Mouse (Mus musculus) midbrain, embryonic 10.5 days (tissue): Measurements from ENCODE around the gene Crk. TPM values are rescaled to one million over a fixed set of nuclear protein-coding genes. Genes with fewer than 3 reads are reported as not detected.
A peak's percentile ranks its signal among the peaks of the same experiment; 100 is the strongest.
"Not testable (repeated sequence)": the region's sequence is repeated elsewhere in the genome, so short reads cannot be mapped to it uniquely, and the experiment has no call there.

Experiments used
- DNase-seq: peaks from one replicate; pipeline ENCODE4 v3.0.0-alpha.2; 2017; ENCODE audit warnings: low spot score
- H3K27ac ChIP-seq: fragments of 300-500 bp; sonication (generic); replicated peaks from 2 replicates; pipeline ENCODE4 v1.5.1; 2016; ENCODE audit warnings: mild to moderate bottlenecking
- H3K27me3 ChIP-seq: fragments of 300-500 bp; sonication (generic); 2 replicates; pipeline ENCODE4 v1.6.1; 2016; ENCODE audit warnings: low read depth, mild to moderate bottlenecking; ENCODE audit not compliant: poor library complexity, severe bottlenecking
- H3K36me3 ChIP-seq: fragments of 300-500 bp; sonication (generic); 2 replicates; pipeline ENCODE4 v1.6.1; 2016; ENCODE audit warnings: mild to moderate bottlenecking, moderate library complexity
- H3K4me1 ChIP-seq: fragments of 300-500 bp; sonication (generic); 2 replicates; pipeline ENCODE4 v1.6.1; 2016
- H3K4me3 ChIP-seq: fragments of 300-500 bp; sonication (generic); 2 replicates; pipeline ENCODE4 v1.5.1; 2016; ENCODE audit warnings: mild to moderate bottlenecking, moderate library complexity
- H3K9me3 ChIP-seq: fragments of 300-500 bp; sonication (generic); replicated peaks from 2 replicates; pipeline ENCODE4 v1.6.1; 2016; ENCODE audit warnings: mild to moderate bottlenecking
- whole genome bisulfite sequencing: fragments of 180-500 bp; shearing (Covaris S2); methylation state at CpG from one replicate; pipeline ENCODE4 v1.1.7; 2016; 5-methylcytosine and 5-hydroxymethylcytosine counted together
- polyA plus RNA-seq: library from polyadenylated mRNA; unstranded; fragments of >200 nt; fragmentation: Nextera tagmentation; extraction: Ambion mirVana; gene quantifications from 2 replicates; pipeline ENCODE4 v1.2.1, GENCODE M21; 2016

Gene Crk
- polyA plus RNA-seq, 1 experiment from 2014 or later = 133 TPM

- no peaks in the 10 kb centered on the region for H3K4me1 ChIP-seq
- no peak for DNase-seq
- no peak overlapping the region for H3K4me3 ChIP-seq
- H3K9me3 ChIP-seq = no peaks in the 10 kb centered on the region
- peaks cover 89% of the 10 kb centered on the region for H3K36me3 ChIP-seq
- H3K27me3 ChIP-seq = no peaks in the 10 kb centered on the region
- no peak overlapping the region for H3K27ac ChIP-seq
- 92% methylated on average over 2 of the region's 2 CpGs for WGBS
These were observed 24.7 kb downstream of the Crk start for GRCm38 (mm10) chr11:75703748-75704147.

- H3K27ac ChIP-seq = no peak overlapping the region
- WGBS = 90% methylated on average over 1 of the region's 1 CpGs
- H3K27me3 ChIP-seq = no peaks in the 10 kb centered on the region
- no peak overlapping the region for H3K4me3 ChIP-seq
- DNase-seq = no peak
- peaks cover 4% of the 10 kb centered on the region for H3K4me1 ChIP-seq
- H3K9me3 ChIP-seq = no peaks in the 10 kb centered on the region; the same call in 1 of the 2 replicates
- H3K36me3 ChIP-seq = no peaks in the 10 kb centered on the region
These were observed 34.9 kb downstream of the Crk start for GRCm38 (mm10) chr11:75713949-75714348.

- no peaks in the 10 kb centered on the region; the same call in 1 of the 2 replicates for H3K9me3 ChIP-seq
- WGBS = 12% methylated on average over 12 of the region's 12 CpGs
- H3K4me1 ChIP-seq = peaks cover 4% of the 10 kb centered on the region
- no peaks in the 10 kb centered on the region for H3K36me3 ChIP-seq
- no peak overlapping the region for H3K4me3 ChIP-seq
- H3K27ac ChIP-seq = no peak overlapping the region
- H3K27me3 ChIP-seq = no peaks in the 10 kb centered on the region
- DNase-seq = no peak
These were observed 36.5 kb downstream of the Crk start for GRCm38 (mm10) chr11:75715556-75715955.

- Histone ChIP-seq H3K9me3 (peaks cover 5% of the 10 kb centered on the region; the same call in 1 of the 2 replicates), H3K27ac (no peak overlapping the region), H3K4me3 (no peak overlapping the region), H3K36me3 (no peaks in the 10 kb centered on the region; the same call in 1 of the 2 replicates), H3K4me1 (peaks cover 4% of the 10 kb centered on the region), H3K27me3 (no peaks in the 10 kb centered on the region)
- WGBS = 87% methylated on average over 8 of the region's 8 CpGs
- DNase-seq = no peak
These were observed 37.7 kb downstream of the Crk start for GRCm38 (mm10) chr11:75716661-75717325.

GRCm38 (mm10) chr11:75722339-75722738 lies 43.3 kb downstream of the Crk start:
- DNase-seq = no peak
- no peaks in the 10 kb centered on the region for H3K4me1 ChIP-seq
- no peak overlapping the region for H3K4me3 ChIP-seq
- 67% methylated on average over 4 of the region's 4 CpGs for WGBS
- no peak overlapping the region for H3K27ac ChIP-seq
- H3K9me3 ChIP-seq = peaks cover 5% of the 10 kb centered on the region; the same call in 1 of the 2 replicates
- H3K27me3 ChIP-seq = no peaks in the 10 kb centered on the region
- no peaks in the 10 kb centered on the region; the same call in 1 of the 2 replicates for H3K36me3 ChIP-seq

GRCm38 (mm10) chr11:75727168-75727567 lies 48.1 kb downstream of the Crk start:
- Histone ChIP-seq H3K4me1 (peaks cover 14% of the 10 kb centered on the region), H3K27ac (no peak overlapping the region), H3K4me3 (no peak overlapping the region), H3K9me3 (no peaks in the 10 kb centered on the region), H3K36me3 (no peaks in the 10 kb centered on the region), H3K27me3 (no peaks in the 10 kb centered on the region; the same call in 1 of the 2 replicates)
- WGBS = 74% methylated on average over 2 of the region's 2 CpGs
- no peak for DNase-seq

GRCm38 (mm10) chr11:75727659-75728058 lies 48.6 kb downstream of the Crk start:
- not testable (repeated sequence) for H3K4me3 ChIP-seq, H3K27ac ChIP-seq, H3K9me3 ChIP-seq, H3K36me3 ChIP-seq, H3K27me3 ChIP-seq, DNase-seq
- WGBS = 91% methylated on average over 6 of the region's 6 CpGs
- peaks cover 18% of the 10 kb centered on the region for H3K4me1 ChIP-seq

GRCm38 (mm10) chr11:75732434-75733226 lies 53.6 kb downstream of the Crk start, which contains the start of gene Ywhae:
TSS of gene Ywhae (plus strand) at chr11:75732869.
- peaks cover 44% of the 10 kb centered on the region for H3K4me1 ChIP-seq
- peak; percentile 99 for DNase-seq
- peaks cover 18% of the 10 kb centered on the region for H3K36me3 ChIP-seq
- peak within 1 kb of the TSS; percentile 98 for H3K4me3 ChIP-seq
- under 1% methylated on average over 73 of the region's 76 CpGs for WGBS
- H3K27ac ChIP-seq = peak within 1 kb of the TSS; percentile 100
- H3K27me3 ChIP-seq = no peaks in the 10 kb centered on the region; the same call in 1 of the 2 replicates
- H3K9me3 ChIP-seq = no peaks in the 10 kb centered on the region

- Histone ChIP-seq H3K9me3 (no peaks in the 10 kb centered on the region), H3K36me3 (peaks cover 26% of the 10 kb centered on the region), H3K27me3 (no peaks in the 10 kb centered on the region; the same call in 1 of the 2 replicates), H3K4me1 (peaks cover 44% of the 10 kb centered on the region), H3K4me3 (peak overlapping the region; percentile 98), H3K27ac (peak overlapping the region; percentile 100)
- no peak for DNase-seq
- WGBS = under 1% methylated on average over 51 of the region's 52 CpGs
These were observed 54.3 kb downstream of the Crk start for GRCm38 (mm10) chr11:75733227-75733940.

- H3K27ac ChIP-seq = no peak overlapping the region
- H3K9me3 ChIP-seq = no peaks in the 10 kb centered on the region
- H3K27me3 ChIP-seq = no peaks in the 10 kb centered on the region; the same call in 1 of the 2 replicates
- 95% methylated on average over 5 of the region's 5 CpGs for WGBS
- DNase-seq = no peak
- peaks cover 44% of the 10 kb centered on the region for H3K4me1 ChIP-seq
- peak overlapping the region; percentile 98 for H3K4me3 ChIP-seq
- H3K36me3 ChIP-seq = peaks cover 48% of the 10 kb centered on the region
These were observed 56.6 kb downstream of the Crk start for GRCm38 (mm10) chr11:75735462-75736252.

- Histone ChIP-seq H3K27me3 (no peaks in the 10 kb centered on the region), H3K4me1 (peaks cover 32% of the 10 kb centered on the region), H3K27ac (no peak overlapping the region), H3K36me3 (peaks cover 62% of the 10 kb centered on the region), H3K4me3 (peak overlapping the region; percentile 23; the same call in 1 of the 2 replicates), H3K9me3 (no peaks in the 10 kb centered on the region)
- WGBS = 80% methylated on average over 3 of the region's 3 CpGs
- DNase-seq = no peak
These were observed 57.9 kb downstream of the Crk start for GRCm38 (mm10) chr11:75736978-75737377.
